Mouse (Mus musculus): ENCODE results near the gene Pard6a.

Gene Pard6a

DNA sequence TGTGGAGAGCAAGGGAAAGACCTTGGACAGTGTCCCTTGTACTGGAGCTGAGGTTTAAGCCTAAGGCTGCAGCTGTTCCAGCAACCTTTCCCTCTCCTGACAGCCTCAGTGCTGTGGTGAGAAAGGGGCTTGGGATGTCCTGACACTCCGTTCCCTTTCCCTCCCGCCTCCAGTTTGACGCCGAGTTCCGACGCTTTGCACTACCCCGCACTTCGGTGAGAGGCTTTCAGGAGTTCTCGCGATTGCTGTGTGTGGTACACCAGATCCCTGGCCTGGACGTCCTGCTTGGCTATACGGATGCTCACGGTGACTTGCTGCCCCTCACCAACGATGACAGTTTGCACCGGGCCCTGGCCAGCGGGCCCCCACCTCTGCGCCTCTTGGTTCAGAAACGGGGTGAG is 1.1 kb downstream of the Pard6a start:
- peak; percentile 60 to 63 for DNase-seq

DNA sequence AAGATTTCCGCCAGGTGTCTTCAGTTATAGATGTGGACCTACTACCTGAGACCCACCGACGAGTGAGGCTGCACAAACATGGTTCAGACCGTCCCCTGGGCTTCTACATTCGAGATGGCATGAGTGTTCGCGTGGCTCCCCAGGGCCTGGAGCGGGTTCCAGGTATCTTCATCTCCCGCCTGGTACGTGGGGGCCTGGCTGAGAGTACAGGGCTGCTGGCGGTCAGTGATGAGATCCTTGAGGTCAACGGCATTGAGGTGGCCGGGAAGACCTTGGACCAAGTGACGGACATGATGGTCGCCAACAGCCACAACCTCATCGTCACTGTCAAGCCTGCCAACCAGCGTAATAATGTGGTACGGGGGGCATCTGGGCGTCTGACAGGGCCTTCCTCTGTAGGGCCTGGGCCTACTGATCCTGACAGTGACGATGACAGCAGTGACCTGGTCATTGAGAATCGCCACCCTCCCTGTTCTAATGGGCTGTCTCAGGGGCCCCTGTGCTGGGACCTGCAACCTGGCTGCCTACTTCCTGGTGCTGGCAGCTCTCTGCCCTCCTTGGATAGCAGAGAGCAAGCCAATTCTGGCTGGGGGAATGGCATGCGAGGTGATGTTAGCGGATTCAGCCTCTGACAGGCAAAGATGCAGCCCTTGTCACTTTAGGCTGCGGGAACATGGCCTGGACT is 1.9 kb downstream of the Pard6a start:
- DNase-seq: peak; percentile 61 to 65

DNA sequence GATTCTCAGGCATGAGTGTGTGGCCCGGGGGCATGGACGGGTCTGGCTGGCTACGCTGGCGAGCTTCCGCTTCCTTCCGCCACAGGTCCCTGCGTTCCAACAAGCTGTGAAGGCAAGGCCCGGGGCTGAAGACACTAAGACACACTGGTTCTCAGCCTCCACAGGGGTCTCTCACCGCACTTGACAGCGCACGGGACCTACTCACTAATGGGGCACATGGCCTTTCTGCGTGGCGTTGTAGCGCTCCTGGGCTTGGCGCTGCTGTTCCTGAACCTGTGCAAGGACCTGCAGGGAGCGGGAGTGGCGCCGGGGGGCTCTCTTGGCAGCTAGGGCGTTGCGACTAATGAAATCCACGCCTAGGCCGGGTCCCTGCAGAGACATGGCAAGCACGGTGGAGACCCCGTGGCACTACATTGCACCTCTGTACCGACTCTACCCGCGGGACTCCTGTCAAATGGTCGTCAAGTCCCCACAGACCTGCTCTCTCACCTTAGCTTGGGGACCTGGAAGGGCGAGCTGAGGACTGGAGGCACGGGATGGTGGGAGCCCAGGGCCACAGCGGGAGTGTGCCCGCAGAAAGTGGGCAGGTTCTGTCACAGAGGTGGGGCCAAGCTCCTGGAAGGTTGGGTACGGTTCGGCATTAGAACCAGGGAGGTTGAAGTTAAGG is 3.3 kb downstream of the Pard6a start:
- peak; percentile 64 to 71 for DNase-seq

DNA sequence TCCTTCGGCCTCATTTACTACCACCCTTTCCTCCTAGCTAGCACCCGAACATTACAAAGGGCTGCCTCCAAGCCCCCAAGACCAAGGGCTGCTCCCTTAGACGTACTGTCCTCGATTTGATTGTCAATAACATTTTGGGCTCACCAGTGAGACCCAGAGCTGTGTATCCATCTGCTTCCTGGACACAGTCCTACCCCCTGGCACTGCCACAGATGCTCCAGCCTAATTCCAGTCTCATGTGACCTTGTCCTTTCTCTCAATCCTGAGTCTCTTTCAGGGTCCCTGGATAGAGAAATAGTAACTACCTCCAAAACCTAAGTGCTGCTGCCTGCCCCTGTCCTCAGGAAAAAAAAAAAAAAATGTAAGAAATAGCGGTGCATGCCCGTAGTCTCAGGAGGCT is 4.0 kb downstream of the Pard6a start:
- peak; percentile 89 to 90 for DNase-seq

DNA sequence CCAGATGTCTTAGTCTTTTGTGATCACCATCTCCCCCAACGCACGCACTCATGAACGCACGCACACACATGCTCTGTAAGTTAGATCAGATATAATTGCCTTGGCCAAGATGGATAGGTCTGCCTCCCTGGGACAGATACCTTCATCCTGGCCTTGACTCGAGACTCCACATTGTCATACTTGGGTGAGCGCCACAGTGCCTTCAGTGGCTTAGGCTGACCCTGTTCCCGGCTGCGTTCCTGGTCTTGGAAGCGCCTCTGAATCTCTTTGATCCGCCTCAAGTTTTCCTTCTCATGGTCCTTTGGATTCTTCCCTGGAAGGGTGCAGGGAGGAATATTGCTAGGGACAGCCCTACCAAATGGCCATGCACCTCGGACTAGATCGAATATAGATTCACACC is 5.5 kb downstream of the Pard6a start:
- no peak for DNase-seq

DNA sequence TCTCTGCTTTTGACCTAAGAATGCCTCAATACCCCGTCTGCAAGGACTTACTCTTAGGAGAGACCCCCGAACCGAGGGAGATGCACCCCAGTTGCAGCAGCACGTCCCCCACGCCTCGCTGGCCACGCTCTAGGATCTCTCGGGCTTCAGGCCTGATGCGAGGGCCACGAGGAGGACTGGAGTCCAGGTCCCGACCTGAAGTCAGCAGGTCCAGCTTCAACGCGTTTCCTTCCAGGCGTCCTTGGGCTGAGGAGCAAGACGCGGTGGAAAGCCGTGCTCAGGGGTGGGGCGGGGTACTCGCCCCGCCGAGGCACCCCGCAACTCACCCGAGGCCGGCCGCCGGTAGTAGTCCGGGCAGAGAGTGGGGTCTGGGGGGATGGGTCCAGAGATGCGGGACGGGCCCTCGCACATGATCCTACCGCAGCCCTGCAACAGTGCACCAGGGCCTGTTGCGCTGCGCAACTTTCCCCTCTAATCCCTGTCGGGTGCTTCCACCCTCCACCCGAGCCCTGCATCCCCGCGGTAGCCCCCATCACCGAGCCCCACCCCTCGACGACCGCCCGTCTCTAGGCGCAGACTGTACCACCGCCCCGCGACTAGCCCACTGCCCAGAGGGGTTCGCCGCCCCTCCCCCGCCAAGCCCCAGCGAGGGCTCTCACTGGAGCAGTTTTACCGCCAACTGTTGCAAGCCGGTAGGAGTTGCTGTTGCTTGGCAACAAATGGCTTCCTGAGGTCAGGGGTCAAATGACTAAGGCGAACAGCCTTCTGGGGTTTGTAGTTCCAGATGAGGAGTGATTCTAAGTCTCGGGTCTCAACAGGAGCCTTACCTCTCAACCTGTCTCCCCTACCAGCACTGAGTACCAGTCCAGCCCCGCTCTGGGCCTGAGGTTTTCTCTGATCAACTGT is 6.8 kb downstream of the Pard6a start, which contains the start of the genes 4933405L10Rik and Enkd1:
TSS of gene 4933405L10Rik (plus strand) at position 158 of the 906 bp plus-strand sequence.
TSS of gene Enkd1 (minus strand) at position 713 of the 906 bp plus-strand sequence.
- peak; percentile 83 to 87 for DNase-seq

DNA sequence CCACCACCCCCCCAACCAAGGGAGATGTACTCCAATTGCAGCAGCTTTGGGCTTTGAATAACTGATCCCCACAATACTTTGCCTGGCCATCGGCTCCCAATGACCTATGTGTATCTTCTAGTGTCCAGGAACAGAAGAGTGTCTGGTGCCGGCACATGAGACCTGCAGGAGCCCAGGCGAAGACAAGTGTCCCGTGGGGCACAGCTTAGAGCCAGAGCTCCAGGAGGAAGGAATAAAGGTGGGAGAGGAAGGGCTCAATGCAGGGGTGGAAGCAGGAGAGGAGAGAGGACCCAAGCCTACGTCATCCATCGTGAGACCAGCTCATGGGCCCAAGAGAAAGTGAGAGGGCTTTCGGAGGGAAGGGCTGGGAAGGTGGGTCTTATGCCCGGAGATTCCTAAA is 7.7 kb downstream of the Pard6a start:
- DNase-seq: no peak

DNA sequence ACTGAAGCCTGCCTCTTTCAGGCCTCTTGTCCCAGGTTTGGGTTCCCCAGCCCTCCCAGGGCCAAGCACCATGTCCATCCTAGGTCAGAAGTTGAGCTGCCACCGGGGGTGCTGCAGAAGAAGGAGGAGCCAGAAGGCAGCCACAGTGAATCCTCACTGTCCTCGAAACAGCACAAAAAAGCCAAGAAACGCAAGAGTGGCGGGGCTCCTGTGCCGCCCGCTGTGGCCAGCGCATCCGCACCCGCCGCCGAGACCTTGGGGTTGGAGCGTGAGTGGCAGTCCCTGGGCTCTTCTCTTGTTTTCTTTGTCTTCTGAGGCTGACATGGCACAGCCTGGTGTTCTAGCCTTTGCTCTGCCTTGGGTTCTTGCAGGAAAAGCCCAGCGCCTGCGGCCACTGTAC is 8.4 kb downstream of the Pard6a start:
- DNase-seq: peak in 1 of 2 experiments; percentile 14

DNA sequence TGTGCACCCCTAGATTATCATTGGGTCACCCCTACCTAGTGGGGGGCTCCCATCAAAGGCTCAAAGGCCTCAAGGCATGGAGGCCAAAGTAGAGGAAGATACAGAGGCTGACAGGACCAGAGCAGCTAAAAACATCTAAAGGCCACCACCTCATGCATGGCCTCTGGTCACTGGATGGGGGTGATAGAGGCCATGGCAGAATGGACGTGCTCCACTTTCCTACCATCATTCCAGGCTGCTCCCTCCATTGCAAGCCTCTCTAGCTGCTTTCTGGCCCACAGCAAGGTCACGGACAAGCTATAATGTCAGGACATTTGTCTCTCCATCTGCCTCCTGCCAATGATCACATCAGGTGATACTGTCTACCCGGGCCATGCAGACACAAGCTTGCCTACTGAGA is 11.3 kb downstream of the Pard6a start:
- DNase-seq: no peak

DNA sequence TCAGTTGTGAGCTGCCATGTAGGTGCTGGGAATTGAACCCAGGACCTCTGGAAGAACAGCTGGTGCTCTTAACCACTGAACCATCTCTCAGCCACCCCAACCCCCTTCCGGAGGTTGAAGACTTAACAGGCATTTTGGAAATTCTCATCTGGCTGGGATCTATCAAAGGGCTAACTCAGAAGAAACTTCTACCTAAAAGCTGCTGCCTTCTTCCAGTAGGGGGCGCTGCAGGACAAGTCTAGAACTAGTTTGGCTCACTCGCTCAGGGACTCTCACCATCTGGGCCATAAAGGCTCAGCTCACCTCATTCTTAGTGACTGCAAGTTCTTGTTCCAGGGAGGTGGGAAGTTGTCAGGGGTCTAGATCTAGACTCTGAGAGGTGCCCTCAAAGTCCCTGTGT is 13.2 kb downstream of the Pard6a start:
- DNase-seq: peak; percentile 89 to 95

DNA sequence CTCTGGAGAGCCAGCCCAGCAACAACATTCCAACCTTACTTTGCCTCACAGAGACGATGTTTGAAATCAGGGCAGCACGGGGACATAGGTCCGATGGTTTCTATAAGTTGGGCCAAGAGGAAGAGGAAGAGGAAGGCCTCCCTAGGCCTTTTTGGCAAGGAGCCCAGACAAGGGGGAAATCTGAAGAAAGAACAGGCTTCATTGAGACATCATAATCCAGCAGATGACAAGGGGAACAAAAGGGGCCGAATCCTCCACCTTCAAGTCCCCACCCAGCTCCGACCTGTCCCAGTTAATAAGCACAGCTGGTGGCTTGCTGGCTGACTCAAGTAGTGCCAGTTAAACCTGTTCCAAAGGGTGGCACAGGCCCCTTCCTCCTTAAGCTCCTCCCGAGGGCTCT is 14.1 kb downstream of the Pard6a start:
- DNase-seq: no peak

DNA sequence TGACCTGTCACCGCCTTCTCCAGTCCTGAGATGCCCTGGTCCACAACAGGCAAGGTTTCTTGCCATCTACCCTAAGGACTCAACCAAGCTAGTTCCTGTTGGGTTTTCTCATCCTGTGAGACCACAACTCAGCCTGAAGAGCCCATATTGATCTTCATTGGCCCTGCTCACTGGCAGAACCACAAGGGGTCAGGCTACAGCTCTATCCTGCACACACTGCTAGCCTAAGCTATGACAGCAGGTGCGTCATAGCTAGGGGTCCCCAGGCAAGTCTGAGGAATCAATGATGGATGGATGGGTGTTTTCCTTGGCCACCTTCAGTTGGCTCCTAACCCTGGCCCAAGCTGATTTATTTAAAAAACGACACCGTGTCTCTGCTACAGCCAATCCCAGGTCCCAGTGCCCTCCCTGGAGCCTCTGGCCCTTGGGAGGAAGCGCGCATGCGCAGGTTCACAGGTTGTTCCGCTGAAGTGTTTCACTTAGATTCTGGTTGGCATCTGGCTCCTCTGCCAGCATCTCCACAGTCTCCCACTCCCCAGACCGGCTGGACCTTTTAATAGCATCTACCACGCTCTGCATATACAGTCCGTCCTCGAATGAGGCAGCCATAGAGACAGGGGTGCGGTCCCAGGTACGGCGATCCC is 15.5 kb downstream of the Pard6a start:
- no peak for DNase-seq

DNA sequence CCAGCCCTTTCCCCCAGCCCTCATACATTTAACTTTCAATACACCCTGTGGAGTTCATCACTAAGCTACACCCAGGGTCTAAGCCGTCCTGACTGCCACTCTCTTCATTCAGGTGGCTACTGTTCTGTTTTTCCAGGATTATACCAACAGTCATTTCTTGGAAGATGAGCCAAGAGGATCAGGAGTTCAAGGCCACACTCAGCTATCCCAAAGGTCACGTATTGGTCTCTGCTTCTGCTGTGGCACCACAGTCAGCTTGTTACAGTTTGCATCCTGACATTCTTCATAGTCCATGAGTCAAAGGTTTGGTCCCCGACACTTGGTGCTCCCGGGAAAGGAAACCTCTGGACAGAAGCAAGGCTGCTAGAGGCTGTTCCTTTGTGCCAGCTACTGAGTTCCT is 18.7 kb downstream of the Pard6a start:
- no peak for DNase-seq

DNA sequence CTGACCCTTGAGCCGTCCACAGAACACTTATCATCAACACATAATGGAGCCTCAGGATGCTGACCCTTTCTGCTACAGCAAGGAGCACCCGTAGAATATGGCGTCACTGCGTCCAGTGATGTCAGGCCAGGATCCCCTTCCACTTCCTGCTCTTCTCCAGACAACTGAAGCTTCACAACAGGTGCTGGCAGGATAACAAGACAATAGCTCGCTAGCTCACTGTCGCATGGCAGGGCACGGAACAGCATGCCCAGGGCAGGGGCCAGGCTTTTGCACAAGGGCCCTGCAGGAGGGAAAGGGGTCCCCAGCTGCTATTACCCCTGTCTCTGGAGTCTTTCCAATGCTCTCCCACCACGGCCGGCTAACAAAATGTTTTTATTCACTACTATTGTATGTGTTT is 21.9 kb downstream of the Pard6a start:
- DNase-seq: peak in 1 of 2 experiments; percentile 51

DNA sequence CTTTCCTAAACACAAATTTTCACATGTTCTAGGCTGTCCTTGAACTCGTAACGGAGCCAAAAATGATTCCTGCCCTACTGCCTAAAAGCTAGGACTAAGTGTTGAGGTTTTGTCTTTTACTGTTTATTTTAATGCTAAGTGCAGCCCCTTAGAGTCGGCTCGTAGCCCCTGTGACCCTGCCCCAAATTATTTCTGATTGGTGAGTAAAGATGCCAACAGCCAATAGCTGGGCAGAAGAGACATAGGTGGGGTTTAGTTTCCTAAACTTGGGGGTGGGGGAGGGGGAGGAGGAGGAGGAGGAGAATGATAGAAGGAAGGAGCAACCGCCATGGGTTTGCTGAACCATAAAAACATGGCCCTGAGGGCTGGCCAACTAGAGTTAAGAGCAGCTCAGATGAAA is 24.8 kb downstream of the Pard6a start:
- DNase-seq: no peak

DNA sequence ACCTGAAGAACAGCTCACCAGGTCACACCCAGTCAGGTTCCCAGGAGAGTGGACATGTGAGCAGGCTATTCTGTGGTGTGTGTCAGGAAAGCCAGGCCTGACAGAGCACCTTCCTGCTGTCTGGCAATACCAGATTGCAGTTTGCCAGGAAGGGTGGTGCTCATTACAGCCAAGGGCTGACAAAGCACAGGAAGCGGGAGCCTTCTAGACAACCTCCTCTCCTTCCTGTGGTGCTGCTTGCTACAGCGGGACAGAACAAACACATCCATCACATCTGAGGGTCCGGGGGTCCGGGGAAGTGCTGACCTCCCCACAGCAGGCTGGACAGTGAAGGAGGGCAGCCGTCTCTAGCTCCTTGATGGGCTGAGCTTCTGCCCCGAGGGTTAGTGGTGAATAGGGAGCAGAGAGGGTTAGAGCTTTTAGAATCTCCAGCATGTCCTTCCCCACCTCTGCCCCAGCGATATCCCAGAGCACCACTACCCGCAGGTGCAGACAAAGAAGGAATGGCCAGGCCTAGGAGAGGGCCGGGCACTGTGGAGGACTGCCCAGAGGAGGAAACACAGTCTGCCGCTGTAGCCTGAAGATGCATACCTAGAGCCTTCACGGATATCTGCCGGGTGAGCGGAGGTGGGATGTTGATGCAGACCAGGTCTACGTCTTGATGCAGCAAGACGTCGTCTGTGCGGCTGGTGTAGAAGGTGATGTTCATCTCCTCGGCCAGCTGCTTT is 26.6 kb downstream of the Pard6a start:
- no peak for DNase-seq

DNA sequence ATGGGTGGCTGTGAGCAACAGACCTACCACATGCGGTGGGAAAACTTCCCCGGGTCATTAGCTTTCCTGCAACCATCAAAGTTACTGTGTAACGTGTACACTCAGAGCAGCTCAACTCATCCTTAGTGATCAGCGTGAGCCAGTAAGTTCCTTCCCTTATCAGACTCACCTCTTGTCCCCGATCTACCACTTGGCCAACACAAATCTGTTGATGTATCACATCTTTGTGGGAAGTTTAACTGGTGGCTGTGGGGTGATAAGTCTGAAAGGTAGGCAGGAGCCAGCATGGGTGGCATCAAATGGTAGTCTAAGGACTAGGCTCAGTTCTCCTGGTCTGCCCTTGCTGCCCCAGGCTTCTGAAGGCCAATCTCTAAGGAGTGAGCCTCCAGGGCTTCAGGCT is 31.2 kb downstream of the Pard6a start:
- DNase-seq: no peak

DNA sequence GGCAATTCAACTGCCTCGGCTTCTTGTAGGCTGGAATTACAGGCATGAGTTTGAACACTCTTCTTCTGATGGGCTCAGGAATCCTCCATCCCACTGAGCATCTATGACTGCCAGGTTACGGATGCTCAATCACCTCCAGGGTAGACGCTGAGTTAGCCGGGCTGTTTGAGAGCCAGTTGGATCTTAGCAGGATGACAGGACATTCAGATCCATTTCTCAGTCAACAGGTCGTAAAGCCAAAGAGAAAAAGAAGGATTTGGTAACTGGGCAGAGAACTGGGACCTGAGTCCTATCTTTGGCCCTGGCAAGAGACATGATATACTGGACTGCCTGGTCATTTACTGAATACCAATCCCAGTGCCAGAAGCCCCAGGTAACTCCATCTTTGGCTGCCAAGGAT is 38.3 kb downstream of the Pard6a start:
- no peak for DNase-seq

DNA sequence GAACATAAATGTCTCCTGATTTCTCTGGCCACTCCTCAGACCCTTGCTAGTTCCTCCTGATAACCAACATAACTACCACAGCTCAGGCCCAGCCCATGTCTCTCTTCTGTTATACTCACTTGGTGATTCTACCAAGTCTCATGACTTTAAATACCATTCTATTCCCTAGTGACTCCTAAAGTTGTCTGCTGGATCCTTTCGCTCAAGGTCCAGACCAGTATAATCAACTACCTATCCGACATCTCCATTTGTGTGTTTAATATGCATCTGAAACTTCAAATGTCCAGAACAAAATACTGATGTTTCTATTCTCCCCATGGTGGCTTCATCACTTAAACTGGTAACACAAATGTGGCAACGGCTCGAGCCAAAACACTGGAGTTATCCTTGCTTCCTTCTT is 42.4 kb downstream of the Pard6a start:
- DNase-seq: no peak

DNA sequence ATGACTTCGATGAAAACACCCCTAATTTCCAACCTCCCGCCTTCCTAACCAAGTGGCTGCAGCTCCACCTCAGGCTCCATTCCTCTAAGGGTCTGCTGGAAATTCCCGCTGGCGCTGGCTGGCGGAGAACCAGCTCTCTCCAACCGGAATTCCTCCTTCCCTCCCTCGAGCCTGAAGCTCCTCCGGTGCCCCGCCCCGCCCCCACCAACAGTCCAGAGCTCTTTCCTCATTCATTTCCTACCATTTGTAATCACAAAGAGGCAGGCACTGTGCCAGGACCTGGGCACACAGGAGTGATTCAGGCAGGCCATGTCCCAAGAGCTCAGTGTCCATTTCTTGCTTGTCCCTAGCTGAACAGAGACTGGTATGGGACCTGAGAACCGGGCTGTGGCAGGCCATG is 49.7 kb downstream of the Pard6a start:
- peak; percentile 68 to 84 for DNase-seq

Measured in cerebellum, postnatal 25 days (tissue).